Mouse (Mus musculus) small intestine, adult 2 months (tissue): ENCODE data around the gene Hoxc13. TPM values are rescaled to one million over a fixed set of nuclear protein-coding genes. Genes with fewer than 3 reads are reported as not detected.

Experiments used
- H3K27ac ChIP-seq: fragments of 200-500 bp; 2 replicates; pipeline ENCODE4 v1.5.1; 2012; ENCODE audit warnings: low read depth, low read length, control low read depth, inconsistent platforms; ENCODE audit not compliant: insufficient read depth
- H3K27me3 ChIP-seq: fragments of 200-500 bp; 2 replicates; pipeline ENCODE4 v1.6.1; 2012; ENCODE audit warnings: mild to moderate bottlenecking, moderate library complexity, low read length, inconsistent platforms; ENCODE audit not compliant: control insufficient read depth, insufficient read depth
- H3K36me3 ChIP-seq: fragments of 200-500 bp; 2 replicates; pipeline ENCODE4 v1.6.1; 2012; ENCODE audit warnings: mild to moderate bottlenecking, low read length, control low read depth, inconsistent platforms; ENCODE audit not compliant: control insufficient read depth, insufficient read depth
- H3K4me1 ChIP-seq: fragments of 200-500 bp; 2 replicates; pipeline ENCODE4 v1.6.1; 2012; ENCODE audit warnings: low read length, inconsistent platforms, mixed read lengths; ENCODE audit not compliant: control insufficient read depth, insufficient read depth, insufficient read length
- H3K4me3 ChIP-seq: fragments of 200-500 bp; 2 replicates; pipeline ENCODE4 v1.5.1; 2012; ENCODE audit warnings: low read depth, mild to moderate bottlenecking, control low read depth, inconsistent platforms, low read length, moderate library complexity
- CTCF ChIP-seq: fragments of 200-500 bp; IDR thresholded peaks from 2 replicates; pipeline ENCODE4 v1.5.1; 2012; ENCODE audit warnings: low read depth, mild to moderate bottlenecking, control low read depth, inconsistent platforms, low read length, moderate library complexity, mixed read lengths; ENCODE audit not compliant: insufficient replicate concordance, insufficient read length; ENCODE audit errors: extremely low read depth
- POLR2A ChIP-seq: fragments of 200-500 bp; IDR thresholded peaks from 2 replicates; pipeline ENCODE4 v1.6.1; 2012; ENCODE audit warnings: low read depth, mild to moderate bottlenecking, control low read depth, inconsistent platforms, low read length, moderate library complexity
- WGBS: fragments of 180-500 bp; shearing (Covaris S2); methylation state at CpG from one replicate; pipeline ENCODE4 v1.1.7; 2018; 5-methylcytosine and 5-hydroxymethylcytosine counted together
- polyA plus RNA-seq: library from polyadenylated mRNA; depleted of rRNA; stranded (reverse); fragments of >200 nt; gene quantifications from 2 replicates; pipeline ENCODE4 v1.2.3, GENCODE M21; 2012

Gene Hoxc13
- polyA plus RNA-seq, 1 experiment: not detected

DNA sequence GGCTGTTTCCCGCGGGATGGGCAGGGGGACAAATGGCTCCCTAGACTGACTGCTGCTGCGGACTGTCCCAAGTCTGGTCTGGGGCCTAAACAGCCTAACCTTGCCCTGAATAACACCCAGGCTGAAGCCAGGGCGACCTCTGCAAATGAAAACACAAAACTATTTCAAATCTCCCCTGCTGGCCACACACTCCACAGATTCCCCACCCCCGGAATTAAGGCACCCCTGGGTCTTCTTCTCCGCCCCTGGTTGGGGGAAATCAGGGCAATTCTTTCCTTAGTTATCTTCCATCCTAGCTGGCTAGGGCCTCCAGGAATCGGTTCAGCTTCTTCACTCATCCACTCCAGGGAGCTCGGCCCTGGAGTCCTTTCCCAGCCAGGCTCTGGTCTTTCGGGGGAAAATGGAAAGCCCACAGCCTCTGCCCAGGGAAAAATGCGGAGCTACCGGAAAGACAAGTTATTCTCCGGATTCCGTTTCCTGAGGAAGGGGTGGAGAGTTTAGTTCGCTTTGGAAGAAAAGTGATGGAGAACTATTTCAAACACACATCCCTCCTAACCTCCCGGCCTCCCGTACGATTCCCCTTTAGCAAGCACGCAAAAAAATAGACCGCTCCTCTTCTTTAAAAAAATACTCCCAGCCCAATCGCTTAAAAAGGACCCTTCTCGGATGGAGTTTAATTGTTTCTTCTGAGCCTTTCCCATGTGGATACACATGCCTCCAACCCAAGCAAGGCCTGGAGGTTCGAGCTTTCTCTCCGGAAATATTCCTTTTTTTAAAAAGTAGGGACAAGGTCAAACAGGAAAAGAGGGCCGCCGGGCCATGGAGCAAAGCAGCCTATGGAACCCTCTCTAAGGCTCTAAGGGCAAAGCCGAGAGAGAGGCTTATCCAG, 44.3 kb downstream of the Hoxc13 start:
- H3K27ac ChIP-seq: no peak overlapping the region
- H3K36me3 ChIP-seq: no peaks in the 10 kb centered on the region
- no peak overlapping the region for H3K4me3 ChIP-seq
- peaks cover 85% of the 10 kb centered on the region for H3K27me3 ChIP-seq
- TF ChIP-seq CTCF (no peak), POLR2A (no peak)
- peaks cover 3% of the 10 kb centered on the region for H3K4me1 ChIP-seq
- WGBS: 10% methylated on average over 26 of the region's 26 CpGs

DNA sequence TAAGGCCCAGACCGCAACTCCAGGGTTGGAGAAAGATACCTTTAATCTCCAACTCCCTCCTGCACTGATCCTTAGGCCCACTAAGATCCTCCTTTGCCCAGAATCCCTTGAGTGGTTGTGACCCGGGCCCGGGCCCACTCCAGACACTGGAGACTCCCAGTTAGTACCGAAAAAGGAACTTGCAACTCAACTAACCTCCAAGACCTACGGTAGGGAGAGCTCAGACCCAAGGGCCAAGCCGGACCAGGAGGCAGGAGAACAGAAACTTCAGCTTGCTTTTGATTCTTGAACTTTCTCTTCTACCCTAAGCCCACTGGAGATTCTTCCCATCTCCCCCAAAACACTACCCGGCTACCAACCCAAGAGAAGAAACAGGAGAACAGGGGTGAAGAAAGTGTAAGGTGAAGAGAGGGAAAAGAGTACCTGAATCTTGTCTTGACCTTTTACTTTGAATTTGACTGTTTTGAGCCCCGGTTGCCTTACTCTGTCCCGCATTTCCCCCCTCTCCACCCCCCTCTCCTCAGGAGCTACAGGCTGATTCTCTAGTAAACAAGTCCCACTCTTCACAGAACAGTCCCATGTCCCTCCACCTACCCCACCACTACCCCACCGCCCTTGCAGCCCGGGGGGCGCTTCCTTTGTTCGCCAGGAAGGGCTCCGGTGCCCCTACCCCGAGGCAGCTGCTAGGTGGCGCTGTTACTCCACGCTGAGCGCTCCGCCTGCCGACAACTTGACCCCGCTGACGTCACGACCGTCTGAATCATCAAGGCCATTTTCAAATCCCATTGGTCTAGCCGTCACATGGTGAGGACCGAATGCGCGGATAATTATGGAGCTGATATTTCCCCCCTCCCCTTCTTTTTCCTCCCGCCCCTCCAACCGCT, 45.2 kb downstream of the Hoxc13 start:
- Histone ChIP-seq H3K4me3 (no peak overlapping the region), H3K36me3 (no peaks in the 10 kb centered on the region), H3K27me3 (peaks cover 86% of the 10 kb centered on the region), H3K4me1 (peaks cover 3% of the 10 kb centered on the region), H3K27ac (no peak overlapping the region)
- 9% methylated on average over 29 of the region's 30 CpGs for WGBS
- TF ChIP-seq POLR2A (no peak), CTCF (peak; percentile 64)

DNA sequence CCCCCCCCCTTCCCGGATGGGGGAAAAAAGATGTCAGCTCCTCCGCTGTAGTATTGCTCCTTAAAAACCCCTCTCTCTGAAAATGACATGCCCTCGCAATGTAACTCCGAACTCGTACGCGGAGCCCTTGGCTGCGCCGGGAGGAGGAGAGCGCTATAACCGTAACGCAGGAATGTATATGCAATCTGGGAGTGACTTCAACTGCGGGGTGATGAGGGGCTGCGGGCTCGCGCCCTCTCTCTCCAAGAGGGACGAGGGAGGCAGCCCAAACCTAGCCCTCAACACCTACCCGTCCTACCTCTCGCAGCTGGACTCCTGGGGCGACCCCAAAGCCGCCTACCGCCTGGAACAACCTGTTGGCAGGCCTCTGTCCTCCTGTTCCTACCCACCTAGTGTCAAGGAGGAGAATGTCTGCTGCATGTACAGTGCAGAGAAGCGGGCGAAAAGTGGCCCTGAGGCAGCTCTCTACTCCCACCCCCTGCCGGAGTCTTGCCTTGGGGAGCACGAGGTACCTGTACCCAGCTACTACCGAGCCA, 45.9 kb downstream of the Hoxc13 start, which contains the start of gene Hoxc10:
Gene Hoxc10 (plus strand): TSS at position 21 of the 536 bp plus-strand sequence.
- 7% methylated on average over 27 of the region's 27 CpGs for WGBS
- Histone ChIP-seq H3K4me3 (no peak within 1 kb of the TSS), H3K4me1 (peaks cover 3% of the 10 kb centered on the region), H3K27ac (no peak within 1 kb of the TSS), H3K36me3 (no peaks in the 10 kb centered on the region), H3K27me3 (peaks cover 85% of the 10 kb centered on the region)
- TF ChIP-seq CTCF: no peak

DNA sequence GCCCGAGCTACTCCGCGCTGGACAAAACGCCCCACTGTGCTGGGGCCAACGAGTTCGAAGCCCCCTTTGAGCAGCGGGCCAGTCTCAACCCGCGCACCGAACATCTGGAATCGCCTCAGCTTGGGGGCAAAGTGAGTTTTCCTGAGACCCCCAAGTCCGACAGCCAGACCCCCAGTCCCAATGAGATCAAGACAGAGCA, 46.3 kb downstream of the Hoxc13 start, which contains the start of gene Hoxc5:
Gene Hoxc5 (plus strand): TSS at position 132 of the 199 bp plus-strand sequence.
- peaks cover 3% of the 10 kb centered on the region for H3K4me1 ChIP-seq
- 13% methylated on average over 12 of the region's 12 CpGs for WGBS
- no peaks in the 10 kb centered on the region for H3K36me3 ChIP-seq
- no peak within 1 kb of the TSS for H3K27ac ChIP-seq
- H3K4me3 ChIP-seq: no peak within 1 kb of the TSS
- TF ChIP-seq POLR2A: no peak
- TF ChIP-seq CTCF: no peak
- H3K27me3 ChIP-seq: peaks cover 88% of the 10 kb centered on the region

DNA sequence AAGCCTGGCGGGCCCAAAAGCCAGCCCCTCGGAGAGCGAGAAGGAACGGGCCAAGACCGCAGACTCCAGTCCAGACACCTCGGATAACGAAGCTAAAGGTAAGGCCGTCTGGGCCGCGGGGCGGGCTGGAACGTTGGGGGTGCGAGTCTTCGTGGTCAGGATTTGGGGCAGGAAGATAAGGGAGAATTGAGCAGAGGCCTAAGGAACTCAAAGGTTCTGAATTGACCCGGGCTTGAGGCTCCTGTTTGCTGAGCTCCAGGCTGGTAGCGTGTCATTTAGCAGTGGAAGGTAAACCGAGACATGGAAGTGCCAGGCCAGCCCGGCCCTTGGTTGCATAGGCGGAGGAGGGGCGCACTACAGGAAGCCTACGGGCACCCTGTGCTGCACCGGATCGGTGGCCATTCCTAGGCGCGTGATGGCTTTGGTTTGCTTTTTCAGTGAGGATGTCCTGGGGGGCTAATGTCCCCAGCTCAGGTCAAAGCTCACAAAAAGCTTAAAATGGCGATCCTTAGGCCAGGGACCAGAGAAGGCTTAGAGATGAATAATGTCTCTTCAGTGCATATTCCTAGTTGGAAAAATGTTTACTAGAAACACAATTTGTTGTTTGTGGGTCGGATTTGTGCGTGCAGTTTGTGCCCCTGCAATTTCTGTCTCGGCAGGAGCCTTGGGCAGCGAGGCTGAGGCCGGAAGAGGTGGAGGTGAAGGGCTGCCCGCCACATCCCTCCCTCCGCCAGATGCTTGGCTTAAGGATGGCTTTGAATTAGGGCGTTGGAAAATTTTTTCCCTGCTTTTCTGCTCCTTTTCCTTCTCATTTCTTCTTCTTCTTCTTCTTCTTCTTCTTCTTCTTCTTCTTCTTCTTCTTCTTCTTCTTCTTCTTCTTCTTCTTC, 46.9 kb downstream of the Hoxc13 start:
- Histone ChIP-seq H3K36me3 (no peaks in the 10 kb centered on the region), H3K4me1 (peaks cover 3% of the 10 kb centered on the region), H3K27me3 (peaks cover 88% of the 10 kb centered on the region), H3K27ac (no peak overlapping the region), H3K4me3 (no peak overlapping the region)
- TF ChIP-seq POLR2A (no peak), CTCF (no peak)
- 7% methylated on average over 34 of the region's 34 CpGs for WGBS

DNA sequence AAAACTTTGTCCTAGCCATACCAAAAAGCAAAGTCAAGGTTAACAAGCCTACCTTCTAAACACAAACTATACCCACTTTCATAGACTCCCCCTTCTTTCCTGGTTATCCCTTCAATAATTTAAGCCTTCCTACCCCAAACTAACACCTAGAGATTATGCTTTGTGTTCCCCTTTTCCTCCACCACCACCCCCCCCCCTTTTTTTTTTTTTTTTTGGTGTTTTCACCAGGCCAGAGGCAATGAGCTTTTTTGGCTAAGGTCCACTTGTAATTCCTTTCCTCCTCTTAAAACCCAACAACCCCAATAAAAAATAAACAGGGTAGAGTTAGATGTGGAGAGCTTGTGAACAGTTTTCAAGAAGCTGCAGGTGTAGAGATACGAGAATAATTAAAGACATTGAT, 48.4 kb downstream of the Hoxc13 start:
- H3K36me3 ChIP-seq: no peaks in the 10 kb centered on the region
- H3K4me1 ChIP-seq: no peaks in the 10 kb centered on the region; the same call in 1 of the 2 replicates
- H3K27ac ChIP-seq: no peak overlapping the region
- TF ChIP-seq CTCF (no peak), POLR2A (no peak)
- peaks cover 89% of the 10 kb centered on the region for H3K27me3 ChIP-seq
- H3K4me3 ChIP-seq: no peak overlapping the region
- WGBS: 52% methylated on average over 1 of the region's 1 CpGs

DNA sequence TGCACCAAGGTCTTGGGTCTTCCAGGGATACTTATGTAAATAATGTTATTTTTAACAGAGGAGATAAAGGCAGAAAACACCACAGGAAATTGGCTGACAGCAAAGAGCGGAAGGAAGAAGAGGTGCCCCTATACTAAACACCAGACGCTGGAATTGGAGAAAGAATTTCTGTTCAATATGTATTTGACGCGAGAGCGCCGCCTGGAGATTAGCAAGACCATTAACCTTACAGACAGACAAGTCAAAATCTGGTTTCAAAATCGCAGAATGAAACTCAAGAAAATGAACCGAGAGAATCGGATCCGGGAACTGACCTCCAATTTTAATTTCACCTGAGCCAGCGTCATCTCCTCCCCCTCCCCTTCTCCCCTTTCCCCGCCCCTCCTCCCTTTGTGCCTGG, 49.8 kb downstream of the Hoxc13 start:
- Histone ChIP-seq H3K36me3 (no peaks in the 10 kb centered on the region), H3K27me3 (peaks cover 85% of the 10 kb centered on the region), H3K4me1 (no peaks in the 10 kb centered on the region; the same call in 1 of the 2 replicates), H3K27ac (no peak overlapping the region), H3K4me3 (no peak overlapping the region)
- WGBS: 2% methylated on average over 12 of the region's 12 CpGs
- TF ChIP-seq CTCF: no peak
